Mouse (Mus musculus) ES-E14 (cell line): ENCODE results near the gene Sox5.

Experiments
- CHD2 ChIP-seq: IDR thresholded peaks from 2 replicates; pipeline ENCODE4 v1.6.1; 2014; ENCODE audit warnings: mild to moderate bottlenecking, low read depth, low read length, inconsistent platforms
- HCFC1 ChIP-seq: IDR thresholded peaks from 2 replicates; pipeline ENCODE4 v1.6.1; 2012; ENCODE audit warnings: low read length, inconsistent platforms, borderline replicate concordance; ENCODE audit not compliant: insufficient read depth
- MAFK ChIP-seq: IDR thresholded peaks from 2 replicates; pipeline ENCODE4 v1.6.1; 2014; ENCODE audit warnings: mild to moderate bottlenecking, low read depth, low read length, inconsistent platforms; ENCODE audit not compliant: insufficient read depth
- ZC3H11A ChIP-seq: IDR thresholded peaks from 2 replicates; pipeline ENCODE4 v1.6.1; 2012; ENCODE audit warnings: low read depth, mild to moderate bottlenecking, inconsistent platforms, low read length, borderline replicate concordance
- ZNF384 ChIP-seq: IDR thresholded peaks from 2 replicates; pipeline ENCODE4 v1.6.1; 2012; ENCODE audit warnings: low read depth, low read length, inconsistent platforms

- TF ChIP-seq HCFC1 (no peak), ZC3H11A (no peak), MAFK (no peak), ZNF384 (no peak), CHD2 (no peak)
Observed at GRCm38 (mm10) chr6:144398115-144398514, 383.7 kb downstream of the Sox5 start.
